Mouse (Mus musculus) embryonic facial prominence, embryonic 10.5 days (tissue): ENCODE data around the gene Basp1. TPM values are rescaled to one million over a fixed set of nuclear protein-coding genes. Genes with fewer than 3 reads are reported as not detected.

ENCODE experiments used
- DNase-seq: peaks from one replicate; pipeline ENCODE4 v3.0.0-alpha.2; 2017; ENCODE audit warnings: low spot score
- H3K27ac ChIP-seq: fragments of 300-500 bp; sonication (generic); replicated peaks from 2 replicates; pipeline ENCODE4 v1.5.1; 2016; ENCODE audit warnings: mild to moderate bottlenecking
- H3K27me3 ChIP-seq: fragments of 300-500 bp; sonication (generic); replicated peaks from 2 replicates; pipeline ENCODE4 v1.6.1; 2016; ENCODE audit warnings: low read depth, mild to moderate bottlenecking; ENCODE audit not compliant: poor library complexity, severe bottlenecking
- H3K36me3 ChIP-seq: fragments of 300-500 bp; sonication (generic); replicated peaks from 2 replicates; pipeline ENCODE4 v1.6.1; 2016; ENCODE audit warnings: mild to moderate bottlenecking, moderate library complexity
- H3K4me1 ChIP-seq: fragments of 300-500 bp; sonication (generic); 2 replicates; pipeline ENCODE4 v1.6.1; 2016
- H3K4me3 ChIP-seq: fragments of 300-500 bp; sonication (generic); 2 replicates; pipeline ENCODE4 v1.5.1; 2016; ENCODE audit warnings: mild to moderate bottlenecking, moderate library complexity
- H3K9me3 ChIP-seq: fragments of 300-500 bp; sonication (generic); 2 replicates; pipeline ENCODE4 v1.6.1; 2016; ENCODE audit warnings: mild to moderate bottlenecking
- WGBS: fragments of 180-500 bp; shearing (Covaris S2); methylation state at CpG from one replicate; pipeline ENCODE4 v1.1.7; 2016; 5-methylcytosine and 5-hydroxymethylcytosine counted together
- polyA plus RNA-seq: library from polyadenylated mRNA; unstranded; fragments of >200 nt; fragmentation: Nextera tagmentation; extraction: Ambion mirVana; gene quantifications from 2 replicates; pipeline ENCODE4 v1.2.1, GENCODE M21; 2016

Gene Basp1
- polyA plus RNA-seq, 1 experiment from 2014 or later = 48.4 TPM

GRCm38 (mm10) chr15:25380051-25380450 lies 33.5 kb downstream of the Basp1 start:
- 90% methylated on average over 5 of the region's 5 CpGs for WGBS
- H3K27me3 ChIP-seq = no peaks in the 10 kb centered on the region

GRCm38 (mm10) chr15:25378707-25379106 lies 34.9 kb downstream of the Basp1 start:
- Histone ChIP-seq H3K27ac (no peak overlapping the region), H3K9me3 (no peaks in the 10 kb centered on the region), H3K27me3 (no peaks in the 10 kb centered on the region), H3K4me1 (peaks cover 13% of the 10 kb centered on the region), H3K4me3 (no peak overlapping the region), H3K36me3 (peaks cover 67% of the 10 kb centered on the region)
- WGBS = 88% methylated on average over 8 of the region's 8 CpGs
- DNase-seq = no peak

More at GRCm38 (mm10) chr15:25380051-25380450, 33.5 kb downstream of the Basp1 start:
- Histone ChIP-seq H3K4me3 (no peak overlapping the region), H3K36me3 (peaks cover 77% of the 10 kb centered on the region), H3K9me3 (no peaks in the 10 kb centered on the region), H3K27ac (no peak overlapping the region), H3K4me1 (peaks cover 11% of the 10 kb centered on the region)
- DNase-seq = no peak

GRCm38 (mm10) chr15:25376914-25377313 lies 36.6 kb downstream of the Basp1 start:
- WGBS = 78% methylated on average over 3 of the region's 3 CpGs
- DNase-seq = no peak
- Histone ChIP-seq H3K27me3 (no peaks in the 10 kb centered on the region), H3K27ac (no peak overlapping the region), H3K36me3 (peaks cover 62% of the 10 kb centered on the region), H3K9me3 (no peaks in the 10 kb centered on the region), H3K4me3 (no peak overlapping the region), H3K4me1 (peaks cover 13% of the 10 kb centered on the region)

- 83% methylated on average over 3 of the region's 3 CpGs for WGBS
- H3K9me3 ChIP-seq = no peaks in the 10 kb centered on the region
- no peak overlapping the region for H3K27ac ChIP-seq
- no peak overlapping the region for H3K4me3 ChIP-seq
- H3K4me1 ChIP-seq = peaks cover 10% of the 10 kb centered on the region; the same call in 1 of the 2 replicates
- H3K27me3 ChIP-seq = no peaks in the 10 kb centered on the region
- H3K36me3 ChIP-seq = peaks cover 36% of the 10 kb centered on the region
- DNase-seq = no peak
Observed at GRCm38 (mm10) chr15:25373486-25373885, 40.1 kb downstream of the Basp1 start.

- Histone ChIP-seq H3K27ac (no peak overlapping the region), H3K27me3 (no peaks in the 10 kb centered on the region), H3K36me3 (peaks cover 27% of the 10 kb centered on the region), H3K4me1 (peaks cover 15% of the 10 kb centered on the region), H3K9me3 (no peaks in the 10 kb centered on the region), H3K4me3 (no peak overlapping the region)
- no peak for DNase-seq
- WGBS = 87% methylated on average over 7 of the region's 7 CpGs
Observed at GRCm38 (mm10) chr15:25369522-25369921, 44.0 kb downstream of the Basp1 start.

- Histone ChIP-seq H3K9me3 (no peaks in the 10 kb centered on the region), H3K27ac (no peak overlapping the region), H3K4me3 (no peak overlapping the region), H3K27me3 (no peaks in the 10 kb centered on the region), H3K36me3 (peaks cover 27% of the 10 kb centered on the region), H3K4me1 (peaks cover 25% of the 10 kb centered on the region)
- 28% methylated on average over 5 of the region's 5 CpGs for WGBS
- DNase-seq = no peak
Observed at GRCm38 (mm10) chr15:25365503-25365902, 48.1 kb downstream of the Basp1 start.

- Histone ChIP-seq H3K4me3 (peak overlapping the region; percentile 49), H3K27ac (peak overlapping the region; percentile 82), H3K9me3 (no peaks in the 10 kb centered on the region), H3K27me3 (no peaks in the 10 kb centered on the region), H3K4me1 (peaks cover 29% of the 10 kb centered on the region), H3K36me3 (peaks cover 27% of the 10 kb centered on the region)
- peak; percentile 62 for DNase-seq
- 16% methylated on average over 23 of the region's 23 CpGs for WGBS
Observed at GRCm38 (mm10) chr15:25364819-25365463, 48.6 kb downstream of the Basp1 start.

GRCm38 (mm10) chr15:25364160-25364818 lies 49.3 kb downstream of the Basp1 start:
- DNase-seq = peak; percentile 47
- Histone ChIP-seq H3K27me3 (no peaks in the 10 kb centered on the region), H3K9me3 (no peaks in the 10 kb centered on the region), H3K4me1 (peaks cover 29% of the 10 kb centered on the region), H3K4me3 (peak overlapping the region; percentile 49), H3K27ac (peak overlapping the region; percentile 82), H3K36me3 (peaks cover 27% of the 10 kb centered on the region)
- WGBS = 11% methylated on average over 96 of the region's 97 CpGs

- Histone ChIP-seq H3K36me3 (peaks cover 27% of the 10 kb centered on the region), H3K27me3 (no peaks in the 10 kb centered on the region), H3K27ac (no peak overlapping the region), H3K4me3 (no peak overlapping the region), H3K9me3 (no peaks in the 10 kb centered on the region), H3K4me1 (peaks cover 29% of the 10 kb centered on the region)
- no peak for DNase-seq
- 89% methylated on average over 9 of the region's 9 CpGs for WGBS
Observed at GRCm38 (mm10) chr15:25363636-25364035, 49.9 kb downstream of the Basp1 start.

GRCm38 (mm10) chr15:25360825-25361224 lies 52.7 kb downstream of the Basp1 start:
- H3K27ac ChIP-seq = no peak overlapping the region
- no peak overlapping the region for H3K4me3 ChIP-seq
- H3K4me1 ChIP-seq = peaks cover 26% of the 10 kb centered on the region
- H3K27me3 ChIP-seq = no peaks in the 10 kb centered on the region
- DNase-seq = no peak
- WGBS = 43% methylated on average over 5 of the region's 5 CpGs
- peaks cover 24% of the 10 kb centered on the region for H3K36me3 ChIP-seq
- no peaks in the 10 kb centered on the region for H3K9me3 ChIP-seq

GRCm38 (mm10) chr15:25358680-25359097 lies 54.9 kb downstream of the Basp1 start:
- Histone ChIP-seq H3K36me3 (peaks cover 11% of the 10 kb centered on the region), H3K4me3 (no peak overlapping the region), H3K9me3 (no peaks in the 10 kb centered on the region), H3K27me3 (no peaks in the 10 kb centered on the region), H3K4me1 (peaks cover 9% of the 10 kb centered on the region), H3K27ac (no peak overlapping the region)
- no peak for DNase-seq
- 47% methylated on average over 14 of the region's 14 CpGs for WGBS

- no peak overlapping the region for H3K27ac ChIP-seq
- H3K4me1 ChIP-seq = peaks cover 2% of the 10 kb centered on the region
- H3K36me3 ChIP-seq = no peaks in the 10 kb centered on the region
- WGBS = 90% methylated on average over 5 of the region's 5 CpGs
- DNase-seq = no peak
- no peaks in the 10 kb centered on the region for H3K27me3 ChIP-seq
- H3K4me3 ChIP-seq = no peak overlapping the region
- H3K9me3 ChIP-seq = no peaks in the 10 kb centered on the region
Observed at GRCm38 (mm10) chr15:25355339-25355738, 58.2 kb downstream of the Basp1 start.

- H3K36me3 ChIP-seq = no peaks in the 10 kb centered on the region
- H3K4me3 ChIP-seq = no peak overlapping the region
- H3K27ac ChIP-seq = no peak overlapping the region
- no peaks in the 10 kb centered on the region for H3K4me1 ChIP-seq
- no peaks in the 10 kb centered on the region for H3K9me3 ChIP-seq
- 77% methylated on average over 6 of the region's 6 CpGs for WGBS
- H3K27me3 ChIP-seq = no peaks in the 10 kb centered on the region
- DNase-seq = no peak
Observed at GRCm38 (mm10) chr15:25354738-25355137, 58.8 kb downstream of the Basp1 start.
